Mouse (Mus musculus): ENCODE results near the gene Fam135a. TPM values are rescaled to one million over a fixed set of nuclear protein-coding genes. Genes with fewer than 3 reads are reported as not detected.
A peak's percentile ranks its signal among the peaks of the same experiment; 100 is the strongest.

The Fam135a gene
- polyA plus RNA-seq, 1 experiment from 2014 or later: 37.7 TPM

GRCm38 (mm10) chr1:24066706-24067105 is 33.4 kb downstream of the Fam135a start:
- 0 out of 2 replicates have a peak, but pooled peaks cover 4% of the 10 kb centered on the region for H3K36me3 ChIP-seq
- no peaks in the 10 kb centered on the region for H3K4me1 ChIP-seq
- H3K4me2 ChIP-seq (replicated peaks): no peak overlapping the region
- no peak for ATAC-seq (ENCODE audit: insufficient number of reproducible peaks, low FRiP score, low TSS enrichment, low read depth)
- no peaks in the 10 kb centered on the region for H3K27me3 ChIP-seq
- 74% methylated on average over 4 of the region's 4 CpGs for WGBS
- H3K9me3 ChIP-seq (replicated peaks): no peaks in the 10 kb centered on the region
- no peak overlapping the region for H3K9ac ChIP-seq
- no peak overlapping the region for H3K27ac ChIP-seq (replicated peaks)
- H3K4me3 ChIP-seq (replicated peaks): no peak overlapping the region

GRCm38 (mm10) chr1:24055706-24056105 is 44.4 kb downstream of the Fam135a start:
- Histone ChIP-seq H3K4me2 (replicated peaks) (no peak overlapping the region), H3K9ac (no peak overlapping the region), H3K9me3 (replicated peaks) (no peaks in the 10 kb centered on the region), H3K4me3 (replicated peaks) (no peak overlapping the region), H3K36me3 (peaks cover 2% of the 10 kb centered on the region; the same call in 1 of the 2 replicates), H3K27ac (replicated peaks) (no peak overlapping the region), H3K4me1 (no peaks in the 10 kb centered on the region), H3K27me3 (no peaks in the 10 kb centered on the region)
- 90% methylated on average over 14 of the region's 14 CpGs for WGBS
- ATAC-seq (ENCODE audit: insufficient number of reproducible peaks, low FRiP score, low TSS enrichment, low read depth): no peak

DNA sequence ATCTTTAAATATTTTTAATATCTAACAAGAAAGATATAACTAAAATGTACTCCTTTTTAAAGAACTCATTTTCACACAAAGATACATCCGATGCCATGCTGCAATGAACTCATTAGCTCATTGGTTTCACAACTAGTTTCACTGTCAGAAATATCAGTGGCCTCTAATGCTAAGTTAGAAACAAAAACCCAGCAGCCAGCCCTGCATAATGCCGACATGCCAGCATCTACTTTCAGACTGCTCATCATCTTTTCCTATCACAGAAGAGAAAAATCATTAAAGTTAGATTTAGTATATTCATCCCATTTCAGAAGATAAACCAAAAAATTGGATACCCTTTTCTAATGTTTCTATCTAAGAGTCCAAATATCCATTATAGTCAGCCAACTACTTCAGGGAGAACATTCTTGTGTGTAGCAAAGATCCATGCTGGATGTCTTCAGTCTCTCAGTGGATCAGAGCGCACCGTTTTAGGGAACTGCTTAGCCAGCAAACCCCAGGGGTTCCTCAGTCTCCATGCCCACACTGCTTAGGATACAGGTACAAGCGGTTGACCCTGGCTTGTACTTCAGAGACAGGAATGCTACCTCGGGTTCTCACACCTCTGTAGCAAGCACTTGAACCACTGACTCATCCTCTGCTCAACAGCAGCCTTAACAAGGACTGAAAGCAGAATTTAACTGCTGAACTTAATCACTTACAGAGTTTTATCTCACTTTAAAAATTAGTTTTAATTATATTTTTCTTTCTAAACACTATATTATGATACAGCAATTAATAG is 53.2 kb downstream of the Fam135a start:
- Histone ChIP-seq H3K27ac (replicated peaks) (no peak overlapping the region), H3K27me3 (no peaks in the 10 kb centered on the region), H3K36me3 (peaks cover 5% of the 10 kb centered on the region; the same call in 1 of the 2 replicates), H3K4me3 (replicated peaks) (no peak overlapping the region), H3K4me2 (replicated peaks) (no peak overlapping the region), H3K9ac (no peak overlapping the region), H3K9me3 (replicated peaks) (no peaks in the 10 kb centered on the region), H3K4me1 (no peaks in the 10 kb centered on the region)
- 77% methylated on average over 6 of the region's 6 CpGs for WGBS
- ATAC-seq (ENCODE audit: insufficient number of reproducible peaks, low FRiP score, low TSS enrichment, low read depth): no peak

DNA sequence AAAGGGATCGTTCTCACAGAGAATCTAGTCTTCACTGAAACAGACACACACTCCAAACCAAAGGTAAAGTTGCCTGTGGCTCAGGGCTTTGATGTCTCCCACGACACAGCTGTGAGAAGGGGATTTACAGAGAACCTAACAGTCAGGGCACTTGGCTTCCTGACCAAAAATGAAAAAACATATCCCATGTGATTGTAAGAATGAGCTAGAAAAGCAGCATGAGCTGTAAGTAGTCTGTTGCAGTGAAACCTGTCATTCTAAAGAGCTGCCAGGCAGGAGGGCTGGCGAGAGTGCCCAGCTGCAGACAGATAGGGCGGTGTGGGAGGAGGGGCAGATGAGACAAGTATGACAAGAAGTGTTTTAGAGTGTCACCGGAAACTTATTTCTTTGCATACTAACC is 54.5 kb downstream of the Fam135a start:
- no peak overlapping the region for H3K4me2 ChIP-seq (replicated peaks)
- 67% methylated on average over 5 of the region's 5 CpGs for WGBS
- H3K36me3 ChIP-seq: peaks cover 8% of the 10 kb centered on the region; the same call in 1 of the 2 replicates
- H3K9ac ChIP-seq: no peak overlapping the region
- no peaks in the 10 kb centered on the region for H3K4me1 ChIP-seq
- no peak overlapping the region for H3K4me3 ChIP-seq (replicated peaks)
- no peak overlapping the region for H3K27ac ChIP-seq (replicated peaks)
- no peaks in the 10 kb centered on the region for H3K27me3 ChIP-seq
- H3K9me3 ChIP-seq (replicated peaks): no peaks in the 10 kb centered on the region
- ATAC-seq (ENCODE audit: insufficient number of reproducible peaks, low FRiP score, low TSS enrichment, low read depth): no peak

DNA sequence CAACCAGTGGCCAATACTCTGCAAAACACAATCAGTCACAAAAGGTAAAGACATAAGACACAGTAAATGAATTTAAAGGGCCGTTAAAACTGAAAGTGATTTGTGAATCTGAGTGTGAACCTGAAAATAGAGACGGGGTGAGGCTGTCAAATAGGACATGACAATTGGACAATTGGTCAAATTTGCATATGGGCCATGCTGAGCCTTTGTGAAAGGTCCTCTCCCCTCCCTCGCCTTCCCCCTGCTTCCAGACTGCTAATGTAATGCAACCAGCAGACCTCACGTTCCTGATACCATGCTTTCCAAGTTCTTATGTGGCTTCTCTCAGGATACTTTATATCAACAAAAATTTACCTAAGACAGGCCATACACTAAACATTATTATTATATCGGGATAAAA is 57.1 kb downstream of the Fam135a start:
- 84% methylated on average over 5 of the region's 5 CpGs for WGBS
- H3K4me2 ChIP-seq (replicated peaks): no peak overlapping the region
- ATAC-seq (ENCODE audit: insufficient number of reproducible peaks, low FRiP score, low TSS enrichment, low read depth): no peak
- no peak overlapping the region for H3K4me3 ChIP-seq (replicated peaks)
- H3K27ac ChIP-seq (replicated peaks): no peak overlapping the region
- no peaks in the 10 kb centered on the region for H3K27me3 ChIP-seq
- H3K4me1 ChIP-seq: no peaks in the 10 kb centered on the region
- H3K9me3 ChIP-seq (replicated peaks): no peaks in the 10 kb centered on the region
- peaks cover 8% of the 10 kb centered on the region; the same call in 1 of the 2 replicates for H3K36me3 ChIP-seq
- H3K9ac ChIP-seq: no peak overlapping the region

DNA sequence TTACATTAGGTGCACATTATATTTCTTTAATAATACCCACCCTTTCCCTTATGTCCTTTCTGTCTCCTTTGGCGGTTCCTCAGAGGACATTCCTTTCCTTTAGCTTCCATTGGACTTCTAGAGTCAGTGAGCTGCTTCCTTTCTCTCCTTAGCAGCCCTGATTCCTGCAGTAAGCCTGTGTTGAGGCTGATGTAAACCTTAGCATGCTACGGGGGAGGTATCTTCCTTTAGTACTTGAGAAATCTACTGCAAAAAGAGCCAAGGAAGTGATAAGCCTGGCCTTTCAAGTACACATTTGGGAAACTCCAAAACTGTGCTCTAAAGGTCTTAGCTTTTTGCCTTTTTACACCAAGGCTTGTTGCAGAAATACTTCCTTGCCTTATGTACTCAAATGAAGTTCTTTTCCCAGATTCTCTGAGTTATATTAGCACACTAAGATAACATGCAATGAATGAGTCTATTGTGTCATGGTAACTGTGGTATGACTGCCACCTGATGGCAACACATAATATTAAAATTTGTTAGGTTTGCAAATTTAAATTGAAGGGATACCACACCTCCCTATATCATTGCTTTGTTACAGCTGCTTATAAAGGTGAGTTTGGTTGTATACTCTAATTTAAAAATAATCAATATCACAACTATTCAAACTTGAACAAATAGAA is 66.2 kb downstream of the Fam135a start:
- H3K27me3 ChIP-seq: no peaks in the 10 kb centered on the region
- H3K9ac ChIP-seq: no peak overlapping the region
- H3K4me3 ChIP-seq (replicated peaks): no peak overlapping the region
- no peaks in the 10 kb centered on the region for H3K9me3 ChIP-seq (replicated peaks)
- no peak overlapping the region for H3K4me2 ChIP-seq (replicated peaks)
- no peak overlapping the region for H3K27ac ChIP-seq (replicated peaks)
- WGBS: 86% methylated on average over 2 of the region's 2 CpGs
- ATAC-seq (ENCODE audit: insufficient number of reproducible peaks, low FRiP score, low TSS enrichment, low read depth): no peak
- peaks cover 3% of the 10 kb centered on the region; the same call in 1 of the 2 replicates for H3K36me3 ChIP-seq
- H3K4me1 ChIP-seq: no peaks in the 10 kb centered on the region

DNA sequence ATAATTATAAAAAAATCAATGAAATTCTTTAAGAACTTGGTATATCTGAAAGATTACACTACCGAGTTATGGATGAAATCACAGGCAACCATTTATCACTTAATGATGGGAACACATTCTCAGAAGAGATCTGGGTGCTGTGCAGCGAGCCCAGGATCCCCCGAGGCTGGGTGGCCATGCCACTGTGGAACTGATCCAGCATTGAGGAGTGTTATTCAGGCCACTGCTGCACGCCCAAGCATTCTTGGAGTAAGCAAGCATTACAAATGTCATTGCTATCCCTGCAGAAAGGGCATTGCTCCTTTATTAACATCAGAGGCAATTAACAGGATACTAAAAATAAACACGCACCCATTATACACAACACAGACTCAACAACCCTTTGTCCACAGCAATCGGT is 89.3 kb downstream of the Fam135a start:
- Histone ChIP-seq H3K9ac (no peak overlapping the region), H3K9me3 (replicated peaks) (no peaks in the 10 kb centered on the region), H3K4me3 (replicated peaks) (no peak overlapping the region), H3K36me3 (peaks cover 19% of the 10 kb centered on the region; the same call in 1 of the 2 replicates), H3K4me1 (no peaks in the 10 kb centered on the region), H3K4me2 (replicated peaks) (no peak overlapping the region), H3K27ac (replicated peaks) (no peak overlapping the region), H3K27me3 (no peaks in the 10 kb centered on the region)
- WGBS: 92% methylated on average over 6 of the region's 6 CpGs
- ATAC-seq (ENCODE audit: insufficient number of reproducible peaks, low FRiP score, low TSS enrichment, low read depth): no peak

- Histone ChIP-seq H3K27ac (replicated peaks) (no peak overlapping the region), H3K4me3 (replicated peaks) (no peak overlapping the region), H3K9me3 (replicated peaks) (no peaks in the 10 kb centered on the region), H3K4me2 (replicated peaks) (no peak overlapping the region), H3K36me3 (peaks cover 19% of the 10 kb centered on the region; the same call in 1 of the 2 replicates), H3K4me1 (no peaks in the 10 kb centered on the region), H3K27me3 (no peaks in the 10 kb centered on the region), H3K9ac (no peak overlapping the region)
- 90% methylated on average over 6 of the region's 6 CpGs for WGBS
- no peak for ATAC-seq (ENCODE audit: insufficient number of reproducible peaks, low FRiP score, low TSS enrichment, low read depth)
Measured at GRCm38 (mm10) chr1:24010016-24010415, 90.1 kb downstream of the Fam135a start.

DNA sequence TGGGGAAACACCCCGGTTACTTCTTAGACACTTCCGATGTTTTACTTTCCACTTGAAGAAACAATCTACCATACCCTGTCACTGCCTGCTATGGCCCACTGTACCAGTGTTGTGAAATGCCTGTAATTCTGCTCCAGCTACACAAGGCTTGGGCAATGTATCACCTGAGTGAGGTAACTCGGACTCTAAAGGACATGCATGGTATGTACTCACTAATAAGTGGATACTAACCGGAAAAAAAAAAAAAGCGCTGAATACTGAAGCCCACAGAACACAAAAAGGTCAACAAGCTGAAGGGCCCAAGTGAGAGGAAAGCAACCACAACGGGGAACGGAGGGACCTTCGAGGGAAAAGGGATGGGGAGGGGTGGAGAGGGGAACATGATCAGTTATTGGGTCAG is 92.5 kb downstream of the Fam135a start:
- H3K27ac ChIP-seq (replicated peaks): no peak overlapping the region
- no peaks in the 10 kb centered on the region for H3K27me3 ChIP-seq
- no peak overlapping the region for H3K4me2 ChIP-seq (replicated peaks)
- no peak overlapping the region for H3K9ac ChIP-seq
- 86% methylated on average over 8 of the region's 8 CpGs for WGBS
- no peaks in the 10 kb centered on the region for H3K9me3 ChIP-seq (replicated peaks)
- H3K4me1 ChIP-seq: peaks cover 5% of the 10 kb centered on the region; the same call in 1 of the 2 replicates
- no peak for ATAC-seq (ENCODE audit: insufficient number of reproducible peaks, low FRiP score, low TSS enrichment, low read depth)
- H3K4me3 ChIP-seq (replicated peaks): no peak overlapping the region
- H3K36me3 ChIP-seq: 0 out of 2 replicates have a peak, but pooled peaks cover 7% of the 10 kb centered on the region

- WGBS: under 1% methylated on average over 47 of the region's 47 CpGs
- Histone ChIP-seq H3K9me3 (replicated peaks) (no peaks in the 10 kb centered on the region), H3K4me1 (peaks cover 5% of the 10 kb centered on the region; the same call in 1 of the 2 replicates), H3K9ac (peak within 1 kb of the TSS; percentile 54), H3K27ac (replicated peaks) (peak within 1 kb of the TSS; percentile 93), H3K27me3 (no peaks in the 10 kb centered on the region), H3K36me3 (peaks cover 15% of the 10 kb centered on the region; the same call in 1 of the 2 replicates), H3K4me2 (replicated peaks) (peak within 1 kb of the TSS; percentile 52), H3K4me3 (replicated peaks) (peak within 1 kb of the TSS; percentile 71)
- peak; percentile 95 for ATAC-seq (ENCODE audit: insufficient number of reproducible peaks, low FRiP score, low TSS enrichment, low read depth)
Measured at GRCm38 (mm10) chr1:24005070-24005804, 94.9 kb downstream of the Fam135a start, which contains the start of gene Sdhaf4. Sdhaf4 (minus strand) TSS chr1:24005656.

DNA sequence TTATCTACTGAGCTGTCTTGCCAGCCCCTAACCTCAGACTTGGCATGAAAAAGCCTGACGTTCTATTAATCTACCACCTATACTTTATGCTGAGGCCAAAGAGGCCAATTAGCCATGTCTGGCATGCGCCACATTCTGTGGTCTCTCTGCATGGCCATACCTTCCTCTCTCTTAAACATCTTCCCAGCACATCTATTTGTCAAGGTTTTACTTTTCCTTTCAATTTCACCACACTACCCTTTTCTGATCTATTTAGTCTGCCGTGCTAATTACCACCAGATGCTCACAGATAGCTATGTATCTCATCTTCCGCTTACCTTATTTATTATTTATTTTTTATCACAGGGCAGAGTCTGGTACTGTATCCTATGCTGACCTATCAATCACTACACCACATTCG is 100.8 kb downstream of the Fam135a start:
- Histone ChIP-seq H3K4me3 (replicated peaks) (no peak overlapping the region), H3K27ac (replicated peaks) (no peak overlapping the region), H3K36me3 (peaks cover 31% of the 10 kb centered on the region), H3K9me3 (replicated peaks) (no peaks in the 10 kb centered on the region), H3K4me2 (replicated peaks) (no peak overlapping the region), H3K27me3 (no peaks in the 10 kb centered on the region), H3K9ac (no peak overlapping the region), H3K4me1 (peaks cover 2% of the 10 kb centered on the region; the same call in 1 of the 2 replicates)
- WGBS: 84% methylated on average over 5 of the region's 5 CpGs
- no peak for ATAC-seq (ENCODE audit: insufficient number of reproducible peaks, low FRiP score, low TSS enrichment, low read depth)

Measured in embryonic facial prominence, embryonic 15.5 days (tissue).